8 mouse cellular contexts compared by ENCODE assay signal in the genomic region with DNA sequence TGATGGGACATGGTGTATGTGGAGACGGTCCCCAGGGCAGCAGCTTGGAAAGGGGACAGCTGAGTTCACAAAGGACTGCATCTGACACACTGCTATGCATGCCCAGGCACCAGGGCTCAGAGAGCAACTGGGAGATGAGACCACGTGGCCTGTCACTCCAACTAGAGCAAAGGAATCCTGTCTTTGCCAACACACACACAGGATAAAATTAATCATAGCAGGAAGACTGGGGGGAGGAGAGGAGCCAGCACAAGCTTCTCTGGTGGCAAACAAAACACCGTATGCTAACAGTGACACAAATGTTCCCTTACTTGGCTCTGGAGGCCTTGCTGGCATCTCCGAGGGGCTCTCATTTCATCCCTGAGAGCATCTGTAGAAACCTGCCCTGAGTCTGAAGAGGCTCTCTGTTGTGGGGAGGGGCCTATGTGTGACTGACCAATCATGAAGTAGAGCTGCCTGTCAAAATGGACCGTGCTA.
A peak's percentile ranks its signal among the peaks of the same experiment; 100 is the strongest.
DNase-seq lines count a peak whose midpoint lies in the region; ATAC-seq and TF ChIP-seq lines count a peak whose summit lies in the region.

No protein-coding gene starts in this region.

- no peak overlapping the region for H3K9ac ChIP-seq in forebrain, embryonic 13.5 days
- no peak overlapping the region for H3K9ac ChIP-seq in forebrain, embryonic 12.5 days
- H3K9ac ChIP-seq in kidney, postnatal 0 days (ENCODE audit: low read depth, low read length), result no peak overlapping the region

- H3K4me1 ChIP-seq in forebrain, embryonic 13.5 days, result no peaks in the 10 kb centered on the region
- H3K4me1 ChIP-seq in forebrain, embryonic 12.5 days, result no peaks in the 10 kb centered on the region
- no peaks in the 10 kb centered on the region for H3K4me1 ChIP-seq in kidney, postnatal 0 days (replicated peaks; ENCODE audit: insufficient read depth, low read length)
- peaks cover 7% of the 10 kb centered on the region for H3K4me1 ChIP-seq in cerebellum, adult 2 months (ENCODE audit: control insufficient read depth, insufficient read depth, low read length)

- H3K4me3 ChIP-seq in forebrain, embryonic 13.5 days, result no peak overlapping the region
- no peak overlapping the region for H3K4me3 ChIP-seq in forebrain, embryonic 12.5 days (replicated peaks)
- no peak overlapping the region for H3K4me3 ChIP-seq in kidney, postnatal 0 days (replicated peaks; ENCODE audit: low read depth, low read length)
- H3K4me3 ChIP-seq in cerebellum, adult 2 months (replicated peaks; ENCODE audit: insufficient read depth, low read depth, low read length), result no peak overlapping the region

- DNase-seq in kidney, postnatal 0 days (ENCODE audit: low spot score), result peak; percentile 57
- no peak for DNase-seq in kidney, postnatal 14 days
- peak; percentile 23 to 54 for DNase-seq in cerebellum, adult 2 months
- peak; percentile 36 to 44 for DNase-seq in layer of hippocampus, postnatal 36 days
- no peak for DNase-seq in spleen, postnatal 4 days (ENCODE audit: low spot score in 2 of 2)
- no peak for DNase-seq in thymus, postnatal 36 days

- H3K9me3 ChIP-seq in forebrain, embryonic 13.5 days (replicated peaks), result no peaks in the 10 kb centered on the region
- H3K9me3 ChIP-seq in forebrain, embryonic 12.5 days, result no peaks in the 10 kb centered on the region
- no peaks in the 10 kb centered on the region for H3K9me3 ChIP-seq in kidney, postnatal 0 days (replicated peaks; ENCODE audit: low read length)

- no peak overlapping the region for H3K4me2 ChIP-seq in forebrain, embryonic 13.5 days
- no peak overlapping the region for H3K4me2 ChIP-seq in forebrain, embryonic 12.5 days
- H3K4me2 ChIP-seq in kidney, postnatal 0 days (ENCODE audit: low read length), result no peak overlapping the region

- H3K27ac ChIP-seq in forebrain, embryonic 13.5 days, result no peak overlapping the region
- H3K27ac ChIP-seq in forebrain, embryonic 12.5 days, result no peak overlapping the region
- no peak overlapping the region for H3K27ac ChIP-seq in kidney, postnatal 0 days
- H3K27ac ChIP-seq in cerebellum, adult 2 months (ENCODE audit: insufficient read depth, low read length), result no peak overlapping the region

- ATAC-seq in forebrain, embryonic 13.5 days, result peak; percentile 41; the same call in 1 of the 2 replicates
- ATAC-seq in forebrain, embryonic 12.5 days (ENCODE audit: low FRiP score), result no peak
- ATAC-seq in kidney, postnatal 0 days (replicated peaks; ENCODE audit: low FRiP score, low read depth), result peak; percentile 87

- no peak for TF ChIP-seq POLR2A in cerebellum, adult 2 months (IDR thresholded peaks at IDR 0.05; ENCODE audit: borderline replicate concordance, insufficient read depth, low read length)

- TF ChIP-seq CTCF in kidney, postnatal 0 days (IDR thresholded peaks at IDR 0.05; ENCODE audit: low read depth), result no peak
- no peak for TF ChIP-seq CTCF in cerebellum, adult 2 months (IDR thresholded peaks at IDR 0.05; ENCODE audit: borderline replicate concordance, insufficient read depth, low read depth, low read length)

- 61% methylated on average over 5 of the region's 5 CpGs for WGBS in forebrain, embryonic 13.5 days
- WGBS in forebrain, embryonic 12.5 days, result 71% methylated on average over 5 of the region's 5 CpGs
- WGBS in kidney, postnatal 0 days, result 17% methylated on average over 5 of the region's 5 CpGs
- WGBS in cerebellum, adult 2 months, result 5% methylated on average over 5 of the region's 5 CpGs

- no peaks in the 10 kb centered on the region for H3K27me3 ChIP-seq in forebrain, embryonic 13.5 days
- no peaks in the 10 kb centered on the region for H3K27me3 ChIP-seq in forebrain, embryonic 12.5 days
- H3K27me3 ChIP-seq in kidney, postnatal 0 days (ENCODE audit: insufficient read depth, low read length), result no peaks in the 10 kb centered on the region
- no peaks in the 10 kb centered on the region for H3K27me3 ChIP-seq in cerebellum, adult 2 months (ENCODE audit: control insufficient read depth, insufficient read depth, low read length)

- no peaks in the 10 kb centered on the region for H3K36me3 ChIP-seq in forebrain, embryonic 13.5 days (ENCODE audit: poor library complexity, severe bottlenecking)
- H3K36me3 ChIP-seq in forebrain, embryonic 12.5 days (replicated peaks), result no peaks in the 10 kb centered on the region
- H3K36me3 ChIP-seq in kidney, postnatal 0 days (ENCODE audit: insufficient read depth, low read length), result no peaks in the 10 kb centered on the region

Comparison
In these comparisons a context has a peak if more than half of its experiments do, and no peak if none do; other contexts are left out.
1. DNase-seq: peak in kidney, postnatal 0 days (single experiment), cerebellum, adult 2 months (2 of 2) and layer of hippocampus, postnatal 36 days (2 of 2); none in kidney, postnatal 14 days (single experiment), spleen, postnatal 4 days (0 of 2) and thymus, postnatal 36 days (0 of 2).